Mouse (Mus musculus) adipocyte (in vitro differentiated cells): Measurements from ENCODE around the gene Arnt.

ENCODE experiments used
- DNase-seq: peaks from one replicate; pipeline ENCODE4 v3.0.0-alpha.2; 2016; ENCODE audit warnings: low spot score

The Arnt gene

DNA sequence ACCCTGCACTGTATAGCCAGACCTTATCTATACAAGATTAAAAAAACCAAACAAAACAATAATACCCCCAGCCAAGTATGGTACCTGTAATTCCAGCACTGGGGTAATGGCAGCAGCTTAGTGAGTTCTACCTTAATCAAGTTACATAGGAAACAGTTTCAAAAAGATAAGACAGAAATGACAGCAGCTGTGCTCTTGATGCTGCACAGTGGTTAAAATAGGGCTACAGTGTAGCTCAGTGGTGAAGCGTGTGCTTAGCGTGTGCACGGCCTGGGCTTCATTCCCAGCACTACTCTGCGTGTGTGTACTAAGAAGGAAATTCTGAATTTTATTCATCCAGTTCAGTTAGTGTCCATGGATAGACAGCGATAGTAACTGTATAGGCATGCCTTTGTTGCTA lies 22.2 kb downstream of the Arnt start:
- no peak for DNase-seq

DNA sequence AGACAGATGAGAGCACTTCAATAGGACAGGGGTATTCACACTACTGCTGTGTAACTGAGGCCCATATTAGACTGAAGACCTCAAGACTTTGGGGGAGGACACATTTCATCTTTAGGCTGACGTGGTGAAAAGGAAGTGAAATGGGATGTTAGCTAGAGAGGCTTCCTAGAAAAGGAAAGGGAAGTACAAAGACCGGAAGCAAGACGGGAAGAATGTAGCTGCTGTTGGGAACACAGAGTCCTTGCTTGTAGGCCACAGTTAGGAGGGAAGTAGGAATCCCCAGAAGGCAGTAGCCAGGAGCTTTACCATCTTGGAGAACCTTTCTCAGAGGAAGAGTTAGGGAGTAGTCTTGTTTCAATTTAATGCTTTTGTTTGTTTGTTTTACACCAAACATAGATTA lies 23.6 kb downstream of the Arnt start:
- DNase-seq: peak; percentile 12

DNA sequence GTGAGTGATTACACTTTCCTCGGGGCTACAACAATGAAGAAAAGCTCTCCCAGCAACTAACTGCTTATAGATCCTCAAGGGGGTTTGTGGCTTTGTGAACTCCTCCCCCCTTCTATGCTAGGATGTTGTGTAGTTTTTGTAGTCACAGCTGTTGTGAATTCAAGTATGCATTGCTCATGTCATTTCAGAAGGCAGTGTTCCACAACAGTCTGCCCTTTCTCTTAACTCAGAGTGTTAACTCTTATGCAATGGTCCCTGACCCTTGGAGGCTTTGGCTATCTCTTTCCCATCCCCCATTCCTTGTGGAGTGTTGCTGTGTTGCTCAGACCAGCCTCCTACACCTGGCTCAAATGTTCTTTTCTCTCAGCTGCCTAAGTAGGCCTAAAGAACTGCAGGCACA lies 25.2 kb downstream of the Arnt start:
- peak; percentile 52 for DNase-seq

GRCm38 (mm10) chr3:95463852-95464251 lies 29.7 kb downstream of the Arnt start:
- DNase-seq: no peak

- no peak for DNase-seq
Observed at GRCm38 (mm10) chr3:95478966-95479365, 44.8 kb downstream of the Arnt start.

DNA sequence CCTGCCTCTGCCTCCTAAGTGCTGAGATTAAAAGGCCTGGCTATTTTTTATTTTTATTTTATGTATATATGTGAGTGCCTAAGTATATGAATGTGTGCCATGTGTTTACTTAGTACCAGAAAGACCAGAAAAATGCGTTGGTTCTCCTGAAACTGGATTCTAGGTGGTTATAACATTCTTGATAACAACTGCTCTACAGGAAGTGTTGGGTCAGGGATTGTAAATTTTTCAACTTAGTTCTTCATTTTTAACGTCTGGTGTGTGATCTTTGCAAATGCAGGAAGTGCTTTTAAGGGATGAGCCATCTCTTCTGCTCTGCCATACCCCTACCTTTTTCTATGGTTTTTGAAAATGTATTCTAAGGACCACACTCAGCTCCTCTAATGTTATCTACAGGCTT lies 52.2 kb downstream of the Arnt start:
- no peak for DNase-seq

- no peak for DNase-seq
Observed at GRCm38 (mm10) chr3:95488679-95489078, 54.5 kb downstream of the Arnt start.

GRCm38 (mm10) chr3:95490238-95490637 lies 56.0 kb downstream of the Arnt start:
- DNase-seq: no peak

DNA sequence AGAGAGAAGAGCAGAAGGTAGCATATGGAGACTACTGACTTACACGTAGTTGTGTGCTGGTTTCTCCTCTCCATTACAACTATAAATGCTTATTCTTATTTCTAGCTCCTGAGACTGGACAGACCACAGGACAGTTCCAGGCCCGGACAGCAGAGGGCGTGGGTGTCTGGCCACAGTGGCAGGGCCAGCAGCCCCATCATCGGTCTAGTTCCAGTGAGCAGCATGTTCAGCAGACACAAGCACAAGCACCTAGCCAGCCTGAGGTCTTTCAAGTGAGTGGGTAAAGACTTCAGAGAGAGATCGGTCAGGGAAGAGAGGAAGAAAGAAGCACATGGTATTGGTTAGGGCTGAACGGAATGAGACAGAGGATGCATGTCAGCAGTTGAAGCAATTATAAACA lies 60.2 kb downstream of the Arnt start:
- peak; percentile 28 for DNase-seq

GRCm38 (mm10) chr3:95498229-95498628 lies 64.0 kb downstream of the Arnt start:
- DNase-seq: peak; percentile 9

- peak; percentile 27 for DNase-seq
Observed at GRCm38 (mm10) chr3:95499024-95499423, 64.8 kb downstream of the Arnt start, which contains the start of gene Ctsk. Gene Ctsk (plus strand): TSS chr3:95499256.

DNA sequence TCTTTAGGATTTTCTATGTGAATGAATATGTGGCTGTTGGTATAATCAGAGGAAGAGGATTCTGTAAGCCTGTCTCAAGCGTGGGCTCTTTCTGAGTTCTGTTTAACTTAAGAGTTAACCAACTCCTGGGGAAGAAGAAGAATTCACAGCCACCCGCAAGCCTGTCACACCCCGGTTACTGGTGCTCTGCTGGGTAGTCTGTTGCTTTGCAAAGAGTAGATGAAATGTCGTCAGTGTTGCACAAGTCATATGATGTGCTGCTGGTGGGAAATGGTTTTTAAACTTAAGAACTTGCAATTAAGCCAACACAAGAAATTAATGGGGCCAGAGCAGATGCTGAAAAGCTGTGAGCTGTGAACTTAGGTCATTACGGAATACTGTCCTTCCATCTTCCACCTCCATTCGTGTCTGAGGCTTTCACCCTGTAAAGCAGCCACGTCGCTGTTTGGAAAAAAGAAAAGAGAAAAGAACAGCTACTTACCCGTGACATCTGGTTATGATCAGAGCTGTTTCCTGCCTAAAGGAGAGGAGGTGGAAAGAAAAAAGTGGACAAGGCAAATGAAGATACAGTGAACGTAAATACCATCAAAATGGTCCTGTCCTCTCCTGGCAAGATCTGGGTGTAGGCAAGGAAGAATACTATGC lies 65.4 kb downstream of the Arnt start:
- peak; percentile 51 for DNase-seq

- no peak for DNase-seq
Observed at GRCm38 (mm10) chr3:95502312-95502711, 68.1 kb downstream of the Arnt start.

- no peak for DNase-seq
Observed at GRCm38 (mm10) chr3:95509348-95509747, 75.2 kb downstream of the Arnt start.

- no peak for DNase-seq
Observed at GRCm38 (mm10) chr3:95511611-95512180, 77.5 kb downstream of the Arnt start.

DNA sequence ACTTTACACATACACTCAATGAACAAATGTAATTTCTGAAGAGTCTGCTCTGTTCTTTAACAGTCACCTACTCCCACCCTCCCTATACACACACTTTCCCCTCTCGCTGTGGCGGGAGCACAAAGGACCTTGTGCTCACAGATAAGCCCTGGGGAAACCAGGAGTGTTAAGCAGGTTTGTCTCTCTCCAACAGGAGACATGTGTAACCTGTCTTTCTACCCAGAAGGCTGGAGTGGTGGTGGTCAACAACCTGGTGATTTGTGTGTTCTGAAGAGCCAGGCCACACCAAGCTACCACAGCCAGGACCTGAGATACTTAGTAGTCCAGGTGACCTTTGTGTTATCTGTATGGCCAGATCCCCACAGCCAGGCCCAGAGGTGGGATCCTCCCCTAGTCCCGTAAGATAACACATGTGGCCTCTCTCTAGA lies 82.4 kb downstream of the Arnt start:
- no peak for DNase-seq

- DNase-seq: peak; percentile 78
Observed at GRCm38 (mm10) chr3:95517493-95517898, 83.3 kb downstream of the Arnt start.

GRCm38 (mm10) chr3:95518891-95519290 lies 84.7 kb downstream of the Arnt start:
- DNase-seq: no peak

DNA sequence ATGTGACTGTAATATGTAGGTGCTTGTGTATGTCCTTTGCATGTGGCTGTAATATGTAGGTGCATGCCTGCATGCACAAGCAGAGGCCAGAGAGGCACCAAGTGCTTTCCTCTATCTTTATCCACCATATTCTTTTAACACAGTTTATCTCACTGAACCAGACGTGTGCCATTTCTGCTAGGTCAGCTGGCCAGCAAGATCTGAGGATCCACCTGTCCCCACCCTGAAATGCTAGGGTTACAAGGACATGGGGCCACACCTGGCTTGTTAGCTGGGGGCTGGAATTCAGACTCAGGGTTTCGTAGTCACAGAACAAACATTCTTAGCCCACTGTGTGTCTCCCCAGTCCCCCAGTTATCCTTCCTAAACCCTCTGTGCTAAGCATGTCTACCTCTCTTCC lies 85.1 kb downstream of the Arnt start:
- no peak for DNase-seq

DNA sequence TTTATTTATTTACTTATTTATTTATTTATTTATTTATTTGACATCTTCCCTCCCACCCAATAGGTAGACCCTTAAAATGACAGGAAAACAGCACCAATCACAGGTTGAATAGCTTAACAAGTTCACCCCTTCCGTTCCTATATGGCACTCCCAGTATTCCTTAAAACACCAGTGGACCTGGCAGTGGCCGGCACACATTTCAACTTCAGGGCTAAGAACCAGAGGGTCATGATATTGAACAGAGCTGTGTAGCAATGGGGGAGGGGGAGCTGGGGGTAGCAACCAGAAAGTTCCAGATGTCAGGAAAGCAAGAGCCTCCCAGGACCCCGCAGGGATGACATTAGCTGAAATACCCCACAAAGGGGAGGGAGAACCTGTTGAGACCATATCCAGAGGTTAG lies 85.9 kb downstream of the Arnt start:
- DNase-seq: no peak

DNA sequence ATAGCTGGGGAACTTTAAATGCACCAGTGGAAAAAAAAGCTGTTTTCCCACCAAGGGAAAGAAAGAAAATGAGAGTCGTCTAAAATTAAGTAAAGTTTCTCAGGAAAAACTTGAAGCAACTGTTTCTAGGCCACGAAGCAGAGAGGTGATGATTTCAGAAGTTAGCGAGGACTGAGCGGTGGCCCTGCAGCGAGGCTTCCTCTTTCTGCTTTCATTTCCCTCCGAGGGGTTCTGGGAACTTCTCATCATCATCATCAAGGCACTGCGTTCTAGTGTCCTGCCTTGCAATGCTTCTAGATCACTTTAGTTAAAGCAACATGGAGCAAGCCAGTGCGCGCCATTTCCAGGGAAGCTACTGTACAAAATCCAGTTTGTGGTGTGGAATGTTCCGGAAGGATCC lies 87.0 kb downstream of the Arnt start:
- DNase-seq: no peak

DNA sequence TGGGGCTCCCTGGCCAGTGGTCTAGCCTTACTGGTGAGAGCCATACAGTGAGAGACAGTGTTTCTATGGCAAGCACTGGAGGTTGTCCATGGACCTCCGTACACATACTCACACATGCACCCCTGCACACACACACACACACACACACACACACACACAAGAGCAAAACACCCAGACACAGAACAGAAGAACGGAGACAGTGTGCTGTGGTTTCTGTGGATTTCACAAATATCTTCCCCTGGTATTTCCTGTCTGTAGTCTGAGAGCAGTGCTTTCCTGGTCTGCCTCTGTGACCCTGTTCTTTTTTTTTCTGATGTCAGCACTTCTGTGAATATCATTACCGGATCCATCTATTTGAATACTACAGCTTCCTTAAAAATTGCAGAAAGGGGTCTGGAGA lies 89.5 kb downstream of the Arnt start:
- no peak for DNase-seq

GRCm38 (mm10) chr3:95524673-95525072 lies 90.5 kb downstream of the Arnt start:
- no peak for DNase-seq

DNA sequence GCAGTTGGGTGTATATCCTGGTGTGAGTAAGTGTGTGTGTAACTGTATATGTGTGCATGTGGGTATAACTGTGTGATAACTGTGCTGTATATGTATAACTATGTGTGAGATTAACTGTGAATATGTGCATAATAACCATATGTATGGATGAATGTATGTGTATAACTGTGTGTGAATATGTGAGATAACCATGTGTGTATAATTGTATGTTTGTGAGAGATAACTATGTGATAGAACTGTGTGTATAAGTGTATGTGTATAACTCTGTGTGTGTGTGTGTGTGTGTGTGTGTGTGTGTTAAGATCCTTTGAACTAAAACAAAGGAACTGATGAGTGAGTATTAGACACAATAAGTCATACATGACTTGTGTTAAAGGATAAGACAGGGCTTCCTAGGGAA lies 91.9 kb downstream of the Arnt start:
- DNase-seq: no peak
